Mouse (Mus musculus): ENCODE measurements around the gene Akap13. TPM values are rescaled to one million over a fixed set of nuclear protein-coding genes. Genes with fewer than 3 reads are reported as not detected.

Gene Akap13
- polyA plus RNA-seq, 1 experiment from 2014 or later = 31.0 TPM

- no peak for ATAC-seq (replicated peaks; ENCODE audit: low FRiP score)
- Histone ChIP-seq H3K4me2 (ENCODE audit: low read depth, low read length, severe bottlenecking) (no peak overlapping the region), H3K27ac (ENCODE audit: low read depth, low read length) (no peak overlapping the region), H3K9me3 (ENCODE audit: control insufficient read depth, low read length) (no peaks in the 10 kb centered on the region), H3K4me3 (ENCODE audit: low read depth, low read length) (no peak overlapping the region), H3K9ac (ENCODE audit: low read length) (no peak overlapping the region), H3K4me1 (replicated peaks; ENCODE audit: control insufficient read depth, insufficient read depth, low read length) (peaks cover 4% of the 10 kb centered on the region; the same call in 1 of the 2 replicates), H3K36me3 (ENCODE audit: control insufficient read depth, insufficient read depth, low read length) (no peaks in the 10 kb centered on the region), H3K27me3 (ENCODE audit: control insufficient read depth, insufficient read depth, low read length) (no peaks in the 10 kb centered on the region)
- DNase-seq (ENCODE audit: low spot score) = no peak
- 80% methylated on average over 7 of the region's 7 CpGs for WGBS
These were observed 17.2 kb downstream of the Akap13 start for GRCm38 (mm10) chr7:75472316-75473195.

- H3K27me3 ChIP-seq (ENCODE audit: control insufficient read depth, insufficient read depth, low read length) = no peaks in the 10 kb centered on the region
- H3K27ac ChIP-seq (ENCODE audit: low read depth, low read length) = no peak overlapping the region
- 77% methylated on average over 1 of the region's 1 CpGs for WGBS
- no peaks in the 10 kb centered on the region for H3K9me3 ChIP-seq (ENCODE audit: control insufficient read depth, low read length)
- DNase-seq (ENCODE audit: low spot score) (no peak), ATAC-seq (replicated peaks; ENCODE audit: low FRiP score) (no peak)
- H3K36me3 ChIP-seq (ENCODE audit: control insufficient read depth, insufficient read depth, low read length) = no peaks in the 10 kb centered on the region
- H3K4me1 ChIP-seq (replicated peaks; ENCODE audit: control insufficient read depth, insufficient read depth, low read length) = peaks cover 4% of the 10 kb centered on the region; the same call in 1 of the 2 replicates
- no peak overlapping the region for H3K4me2 ChIP-seq (ENCODE audit: low read depth, low read length, severe bottlenecking)
- no peak overlapping the region for H3K4me3 ChIP-seq (ENCODE audit: low read depth, low read length)
- H3K9ac ChIP-seq (ENCODE audit: low read length) = no peak overlapping the region
These were observed 18.0 kb downstream of the Akap13 start for GRCm38 (mm10) chr7:75473294-75473693.

- no peaks in the 10 kb centered on the region for H3K36me3 ChIP-seq (ENCODE audit: control insufficient read depth, insufficient read depth, low read length)
- no peak for DNase-seq (ENCODE audit: low spot score)
- WGBS = 63% methylated on average over 1 of the region's 1 CpGs
These were observed 18.7 kb downstream of the Akap13 start for GRCm38 (mm10) chr7:75474064-75474463.

GRCm38 (mm10) chr7:75474564-75475150, 19.3 kb downstream of the Akap13 start:
- Histone ChIP-seq H3K36me3 (ENCODE audit: control insufficient read depth, insufficient read depth, low read length) (no peaks in the 10 kb centered on the region), H3K27me3 (ENCODE audit: control insufficient read depth, insufficient read depth, low read length) (no peaks in the 10 kb centered on the region), H3K4me3 (ENCODE audit: low read depth, low read length) (no peak overlapping the region), H3K9me3 (ENCODE audit: control insufficient read depth, low read length) (no peaks in the 10 kb centered on the region), H3K4me2 (ENCODE audit: low read depth, low read length, severe bottlenecking) (no peak overlapping the region), H3K4me1 (replicated peaks; ENCODE audit: control insufficient read depth, insufficient read depth, low read length) (peaks cover 4% of the 10 kb centered on the region; the same call in 1 of the 2 replicates), H3K9ac (ENCODE audit: low read length) (no peak overlapping the region), H3K27ac (ENCODE audit: low read depth, low read length) (no peak overlapping the region)
- ATAC-seq (replicated peaks; ENCODE audit: low FRiP score) (no peak), DNase-seq (ENCODE audit: low spot score) (no peak)

More at GRCm38 (mm10) chr7:75474064-75474463, 18.7 kb downstream of the Akap13 start:
- H3K27me3 ChIP-seq (ENCODE audit: control insufficient read depth, insufficient read depth, low read length) = no peaks in the 10 kb centered on the region
- peaks cover 4% of the 10 kb centered on the region; the same call in 1 of the 2 replicates for H3K4me1 ChIP-seq (replicated peaks; ENCODE audit: control insufficient read depth, insufficient read depth, low read length)
- H3K4me3 ChIP-seq (ENCODE audit: low read depth, low read length) = no peak overlapping the region
- H3K27ac ChIP-seq (ENCODE audit: low read depth, low read length) = no peak overlapping the region
- no peak overlapping the region for H3K9ac ChIP-seq (ENCODE audit: low read length)
- no peaks in the 10 kb centered on the region for H3K9me3 ChIP-seq (ENCODE audit: control insufficient read depth, low read length)
- no peak overlapping the region for H3K4me2 ChIP-seq (ENCODE audit: low read depth, low read length, severe bottlenecking)
- no peak for ATAC-seq (replicated peaks; ENCODE audit: low FRiP score)

GRCm38 (mm10) chr7:75478060-75478459, 22.7 kb downstream of the Akap13 start:
- Histone ChIP-seq H3K27ac (ENCODE audit: low read depth, low read length) (no peak overlapping the region), H3K9me3 (ENCODE audit: control insufficient read depth, low read length) (no peaks in the 10 kb centered on the region), H3K4me1 (replicated peaks; ENCODE audit: control insufficient read depth, insufficient read depth, low read length) (no peaks in the 10 kb centered on the region), H3K9ac (ENCODE audit: low read length) (no peak overlapping the region), H3K4me2 (ENCODE audit: low read depth, low read length, severe bottlenecking) (no peak overlapping the region), H3K4me3 (ENCODE audit: low read depth, low read length) (no peak overlapping the region), H3K36me3 (ENCODE audit: control insufficient read depth, insufficient read depth, low read length) (no peaks in the 10 kb centered on the region), H3K27me3 (ENCODE audit: control insufficient read depth, insufficient read depth, low read length) (no peaks in the 10 kb centered on the region)
- no peak for DNase-seq (ENCODE audit: low spot score)
- 91% methylated on average over 2 of the region's 2 CpGs for WGBS
- no peak for ATAC-seq (replicated peaks; ENCODE audit: low FRiP score)

- 93% methylated on average over 6 of the region's 6 CpGs for WGBS
- ATAC-seq (replicated peaks; ENCODE audit: low FRiP score) (no peak), DNase-seq (ENCODE audit: low spot score) (no peak)
- Histone ChIP-seq H3K4me2 (ENCODE audit: low read depth, low read length, severe bottlenecking) (no peak overlapping the region), H3K4me1 (replicated peaks; ENCODE audit: control insufficient read depth, insufficient read depth, low read length) (no peaks in the 10 kb centered on the region), H3K4me3 (ENCODE audit: low read depth, low read length) (no peak overlapping the region), H3K9ac (ENCODE audit: low read length) (no peak overlapping the region), H3K9me3 (ENCODE audit: control insufficient read depth, low read length) (no peaks in the 10 kb centered on the region), H3K27ac (ENCODE audit: low read depth, low read length) (no peak overlapping the region), H3K36me3 (ENCODE audit: control insufficient read depth, insufficient read depth, low read length) (no peaks in the 10 kb centered on the region), H3K27me3 (ENCODE audit: control insufficient read depth, insufficient read depth, low read length) (no peaks in the 10 kb centered on the region)
These were observed 25.5 kb downstream of the Akap13 start for GRCm38 (mm10) chr7:75480721-75481426.

- H3K9ac ChIP-seq (ENCODE audit: low read length) = no peak overlapping the region
- H3K4me1 ChIP-seq (replicated peaks; ENCODE audit: control insufficient read depth, insufficient read depth, low read length) = no peaks in the 10 kb centered on the region
- no peaks in the 10 kb centered on the region for H3K9me3 ChIP-seq (ENCODE audit: control insufficient read depth, low read length)
- no peak overlapping the region for H3K4me2 ChIP-seq (ENCODE audit: low read depth, low read length, severe bottlenecking)
- no peak overlapping the region for H3K27ac ChIP-seq (ENCODE audit: low read depth, low read length)
- 86% methylated on average over 2 of the region's 2 CpGs for WGBS
- H3K27me3 ChIP-seq (ENCODE audit: control insufficient read depth, insufficient read depth, low read length) = no peaks in the 10 kb centered on the region
- no peak overlapping the region for H3K4me3 ChIP-seq (ENCODE audit: low read depth, low read length)
- ATAC-seq (replicated peaks; ENCODE audit: low FRiP score) (no peak), DNase-seq (ENCODE audit: low spot score) (no peak)
- H3K36me3 ChIP-seq (ENCODE audit: control insufficient read depth, insufficient read depth, low read length) = no peaks in the 10 kb centered on the region
These were observed 30.7 kb downstream of the Akap13 start for GRCm38 (mm10) chr7:75486031-75486430.

- no peaks in the 10 kb centered on the region for H3K36me3 ChIP-seq (ENCODE audit: control insufficient read depth, insufficient read depth, low read length)
- DNase-seq (ENCODE audit: low spot score) = no peak
- H3K9ac ChIP-seq (ENCODE audit: low read length) = no peak overlapping the region
- 88% methylated on average over 3 of the region's 3 CpGs for WGBS
- H3K4me1 ChIP-seq (replicated peaks; ENCODE audit: control insufficient read depth, insufficient read depth, low read length) = peaks cover 2% of the 10 kb centered on the region; the same call in 1 of the 2 replicates
- ATAC-seq (replicated peaks; ENCODE audit: low FRiP score) = no peak
- no peak overlapping the region for H3K4me2 ChIP-seq (ENCODE audit: low read depth, low read length, severe bottlenecking)
- no peak overlapping the region for H3K27ac ChIP-seq (ENCODE audit: low read depth, low read length)
- no peaks in the 10 kb centered on the region for H3K27me3 ChIP-seq (ENCODE audit: control insufficient read depth, insufficient read depth, low read length)
- no peak overlapping the region for H3K4me3 ChIP-seq (ENCODE audit: low read depth, low read length)
- no peaks in the 10 kb centered on the region for H3K9me3 ChIP-seq (ENCODE audit: control insufficient read depth, low read length)
These were observed 40.7 kb downstream of the Akap13 start for GRCm38 (mm10) chr7:75495941-75496441.

Measured in forebrain, embryonic 11.5 days (tissue).